Mouse (Mus musculus) stomach, postnatal 0 days (tissue): ENCODE data around the gene Trim40. TPM values are rescaled to one million over a fixed set of nuclear protein-coding genes. Genes with fewer than 3 reads are reported as not detected.
A peak's percentile ranks its signal among the peaks of the same experiment; 100 is the strongest.

ENCODE experiments used
- ATAC-seq: fragments of 200-750 bp; cut with Nextera tagmentation; 2 replicates; pipeline ENCODE4 v1.8.0; 2017; ENCODE audit not compliant: low FRiP score, low TSS enrichment
- DNase-seq: peaks from one replicate; pipeline ENCODE4 v3.0.0-alpha.2; 2016; ENCODE audit warnings: low spot score
- H3K27ac ChIP-seq: fragments of 300-500 bp; sonication (generic); replicated peaks from 2 replicates; pipeline ENCODE4 v1.5.1; 2014; ENCODE audit warnings: mild to moderate bottlenecking, control low read depth
- H3K27me3 ChIP-seq: fragments of 300-500 bp; sonication (generic); 2 replicates; pipeline ENCODE4 v1.6.1; 2014; ENCODE audit warnings: low read length; ENCODE audit not compliant: control insufficient read depth, insufficient read depth
- H3K36me3 ChIP-seq: fragments of 300-500 bp; sonication (generic); 2 replicates; pipeline ENCODE4 v1.6.1; 2014; ENCODE audit warnings: low read length, mixed read lengths; ENCODE audit not compliant: control insufficient read depth, insufficient read depth
- H3K4me1 ChIP-seq: fragments of 300-500 bp; sonication (generic); replicated peaks from 2 replicates; pipeline ENCODE4 v1.6.1; 2014; ENCODE audit warnings: antibody characterized with exemption; ENCODE audit not compliant: control insufficient read depth, insufficient read depth
- H3K4me2 ChIP-seq: fragments of 300-500 bp; sonication (generic); replicated peaks from 2 replicates; pipeline ENCODE4 v1.6.1; 2014; ENCODE audit warnings: low read depth, mild to moderate bottlenecking, control low read depth, moderate library complexity
- H3K4me3 ChIP-seq: fragments of 300-500 bp; sonication (generic); 2 replicates; pipeline ENCODE4 v1.5.1; 2014; ENCODE audit warnings: low read depth, low read length, control low read depth
- H3K9ac ChIP-seq: fragments of 300-500 bp; sonication (generic); 2 replicates; pipeline ENCODE4 v1.6.1; 2014; ENCODE audit warnings: mild to moderate bottlenecking, low read length, control low read depth, mixed read lengths
- H3K9me3 ChIP-seq: fragments of 300-500 bp; sonication (generic); 2 replicates; pipeline ENCODE4 v1.6.1; 2016; ENCODE audit warnings: low read length; ENCODE audit not compliant: control insufficient read depth
- CTCF ChIP-seq: IDR thresholded peaks from 2 replicates; pipeline ENCODE4 v1.5.1; 2016; ENCODE audit warnings: antibody characterized with exemption, low read depth, mild to moderate bottlenecking, moderate library complexity
- EP300 ChIP-seq: optimal IDR thresholded peaks from 2 replicates; pipeline ENCODE3; 2016; ENCODE audit warnings: antibody characterized with exemption
- WGBS: fragments of 180-500 bp; shearing (Covaris S2); extraction: QIAGEN DNeasy Blood & Tissue Kit; methylation state at CpG from one replicate; pipeline ENCODE4 v1.1.7; 2014; 5-methylcytosine and 5-hydroxymethylcytosine counted together
- polyA plus RNA-seq: library from polyadenylated mRNA; unstranded; fragments of >200 nt; fragmentation: Nextera tagmentation; extraction: Ambion mirVana; gene quantifications from 2 replicates; pipeline ENCODE4 v1.2.1, GENCODE M21; 2015

The Trim40 gene
- polyA plus RNA-seq, 1 experiment from 2014 or later, result 1.0 TPM

DNA sequence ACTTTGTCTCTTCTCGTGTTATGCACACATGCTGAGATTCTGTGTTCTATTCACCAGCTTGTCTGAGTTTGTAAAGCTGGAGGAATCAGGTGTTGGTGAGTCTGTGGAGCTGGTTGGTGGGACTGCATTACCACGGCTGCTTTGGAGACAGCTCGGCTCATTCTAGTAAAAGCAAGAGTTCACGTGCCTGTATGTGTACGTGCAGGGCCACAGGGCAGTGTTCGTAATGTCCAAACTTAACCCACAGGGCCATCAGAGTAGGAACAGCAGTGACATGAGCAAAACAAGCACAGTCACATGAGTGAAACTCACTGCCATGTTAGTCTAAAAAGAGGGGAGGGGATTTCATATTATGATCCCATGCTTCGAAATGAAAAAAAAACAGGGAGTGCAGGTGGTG, 46.2 kb downstream of the Trim40 start:
- H3K9ac ChIP-seq, result no peak overlapping the region
- H3K27ac ChIP-seq, result no peak overlapping the region
- DNase-seq, result no peak
- 80% methylated on average over 7 of the region's 7 CpGs for WGBS
- no peak for TF ChIP-seq CTCF
- no peak for TF ChIP-seq EP300
- H3K4me1 ChIP-seq, result no peaks in the 10 kb centered on the region
- no peak overlapping the region for H3K4me2 ChIP-seq
- H3K9me3 ChIP-seq, result no peaks in the 10 kb centered on the region
- H3K27me3 ChIP-seq, result no peaks in the 10 kb centered on the region
- H3K36me3 ChIP-seq, result peaks cover 3% of the 10 kb centered on the region; the same call in 1 of the 2 replicates
- H3K4me3 ChIP-seq, result no peak overlapping the region
- ATAC-seq, result no peak

DNA sequence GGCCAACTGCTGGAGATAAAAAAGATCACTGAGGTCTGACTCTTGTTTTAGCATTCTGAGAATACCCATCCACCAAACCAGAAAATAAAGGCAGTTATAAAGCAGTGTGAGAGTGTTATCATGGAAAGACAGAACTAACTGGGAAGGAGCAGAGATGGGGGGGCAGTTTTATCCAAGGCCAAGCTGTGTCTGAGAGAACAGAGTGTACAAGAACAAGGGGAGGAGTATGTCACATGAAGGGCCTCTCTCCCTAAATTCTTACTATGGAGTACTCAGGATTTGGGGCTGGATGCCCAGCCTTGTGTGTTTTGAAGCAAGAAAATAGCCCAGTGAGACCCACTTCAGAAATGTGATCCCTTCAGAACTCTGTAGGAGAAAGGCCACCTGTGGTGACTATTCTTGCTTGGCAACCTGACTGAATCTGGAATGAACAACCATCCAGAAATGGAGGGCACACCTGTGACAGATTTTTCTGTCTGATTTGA, 48.9 kb downstream of the Trim40 start:
- TF ChIP-seq EP300 (no peak), CTCF (no peak)
- Histone ChIP-seq H3K4me3 (no peak overlapping the region), H3K4me2 (no peak overlapping the region), H3K9ac (no peak overlapping the region), H3K4me1 (no peaks in the 10 kb centered on the region), H3K36me3 (no peaks in the 10 kb centered on the region), H3K27me3 (no peaks in the 10 kb centered on the region), H3K27ac (no peak overlapping the region), H3K9me3 (no peaks in the 10 kb centered on the region)
- DNase-seq (no peak), ATAC-seq (no peak)

DNA sequence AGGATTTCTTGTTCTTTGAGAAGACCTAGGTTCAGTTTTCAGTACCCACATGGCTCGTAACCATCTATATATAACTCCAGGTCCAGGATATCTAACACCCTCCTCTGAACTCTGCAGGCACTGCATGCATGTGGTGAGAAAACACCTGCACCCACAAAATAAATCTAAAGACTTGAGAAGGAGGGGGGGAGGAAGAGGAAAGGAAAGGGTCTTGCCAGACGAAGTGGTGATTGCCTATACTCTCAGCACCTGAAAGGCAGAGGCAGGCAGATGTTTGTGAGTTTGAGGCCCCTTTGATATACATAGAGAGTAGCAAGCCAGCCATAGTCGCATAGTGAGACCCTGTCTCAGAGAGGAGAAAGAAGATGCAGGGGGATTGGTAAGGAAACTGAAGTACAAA, 50.0 kb downstream of the Trim40 start:
- WGBS, result 77% methylated on average over 3 of the region's 3 CpGs
- Histone ChIP-seq H3K4me2 (no peak overlapping the region), H3K4me1 (no peaks in the 10 kb centered on the region), H3K27me3 (no peaks in the 10 kb centered on the region), H3K36me3 (no peaks in the 10 kb centered on the region), H3K9me3 (no peaks in the 10 kb centered on the region), H3K27ac (no peak overlapping the region), H3K9ac (no peak overlapping the region), H3K4me3 (no peak overlapping the region)
- DNase-seq (no peak), ATAC-seq (no peak)
- TF ChIP-seq CTCF (no peak), EP300 (no peak)

DNA sequence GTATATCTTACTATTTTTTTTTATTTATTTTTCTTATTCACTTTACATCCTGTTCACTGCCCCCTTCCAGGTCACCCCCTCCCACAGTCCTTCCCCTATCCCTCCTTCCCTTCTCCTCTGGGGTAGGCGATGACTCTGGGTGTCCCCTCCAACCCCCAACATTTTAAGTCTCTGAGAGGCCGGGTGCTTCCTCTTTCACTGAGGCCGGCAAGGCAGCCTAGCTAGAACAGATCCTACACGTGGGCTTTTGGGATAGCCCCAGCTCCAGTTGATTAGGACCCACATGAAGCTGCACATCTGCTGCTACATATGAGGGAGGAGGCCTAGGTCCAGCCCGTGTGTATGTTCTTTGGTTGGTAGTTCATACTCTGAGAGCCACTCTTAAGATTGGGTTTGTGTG, 50.9 kb downstream of the Trim40 start:
- no peak for ATAC-seq
- Histone ChIP-seq H3K9me3 (no peaks in the 10 kb centered on the region), H3K27ac (no peak overlapping the region), H3K9ac (no peak overlapping the region), H3K36me3 (no peaks in the 10 kb centered on the region), H3K27me3 (no peaks in the 10 kb centered on the region), H3K4me3 (no peak overlapping the region), H3K4me1 (no peaks in the 10 kb centered on the region), H3K4me2 (no peak overlapping the region)
- DNase-seq, result no peak
- TF ChIP-seq CTCF (no peak), EP300 (no peak)
- 80% methylated on average over 5 of the region's 5 CpGs for WGBS

DNA sequence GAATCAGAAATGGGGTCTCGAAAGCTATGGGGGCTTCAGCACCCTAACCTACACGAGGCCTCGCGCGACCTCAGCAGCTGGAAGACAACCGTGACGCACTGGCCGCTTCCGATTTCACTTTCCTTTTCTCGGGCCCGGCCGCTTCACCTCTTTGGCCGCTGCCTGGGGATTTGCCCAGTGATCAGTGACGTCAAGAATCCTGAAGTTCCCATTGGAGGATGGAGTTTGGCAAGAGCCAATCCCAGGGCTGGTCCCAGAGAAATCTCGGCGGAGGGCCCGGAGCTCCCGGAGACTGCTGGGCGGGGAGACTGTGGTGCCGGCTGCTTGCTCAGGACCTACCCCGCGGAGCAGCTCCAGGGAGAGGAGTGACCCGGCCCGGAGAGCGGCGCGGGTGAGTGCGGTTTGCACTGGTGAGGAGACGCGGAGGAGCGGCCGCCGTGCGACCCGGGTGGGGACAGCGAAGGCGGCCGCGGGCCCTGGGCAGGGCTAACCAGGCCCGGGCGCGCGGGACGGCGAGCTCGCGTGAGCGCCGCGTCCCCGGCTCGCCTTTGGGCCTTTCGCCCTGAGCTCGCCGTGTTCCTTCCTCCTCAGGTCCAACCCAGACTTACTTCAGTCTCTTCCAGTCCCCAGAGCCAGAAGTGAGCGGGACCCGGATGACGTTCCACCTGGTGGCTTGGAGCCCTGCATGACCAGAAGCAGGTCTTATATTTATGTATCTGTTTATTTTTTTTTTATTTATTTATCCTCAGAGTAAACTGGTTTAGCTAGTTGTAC, 52.9 kb downstream of the Trim40 start, which contains the start of gene Trim26:
Trim26 (plus strand) TSS at position 261 of the 774 bp plus-strand sequence.
- TF ChIP-seq EP300 (no peak), CTCF (no peak)
- WGBS, result under 1% methylated on average over 58 of the region's 58 CpGs
- Histone ChIP-seq H3K9me3 (no peaks in the 10 kb centered on the region), H3K4me1 (no peaks in the 10 kb centered on the region), H3K4me3 (peak within 1 kb of the TSS; percentile 76), H3K27me3 (no peaks in the 10 kb centered on the region), H3K36me3 (no peaks in the 10 kb centered on the region), H3K9ac (peak within 1 kb of the TSS; percentile 86), H3K4me2 (peak within 1 kb of the TSS; percentile 65), H3K27ac (peak within 1 kb of the TSS; percentile 99)
- DNase-seq (peak; percentile 98), ATAC-seq (peak; percentile 99)

DNA sequence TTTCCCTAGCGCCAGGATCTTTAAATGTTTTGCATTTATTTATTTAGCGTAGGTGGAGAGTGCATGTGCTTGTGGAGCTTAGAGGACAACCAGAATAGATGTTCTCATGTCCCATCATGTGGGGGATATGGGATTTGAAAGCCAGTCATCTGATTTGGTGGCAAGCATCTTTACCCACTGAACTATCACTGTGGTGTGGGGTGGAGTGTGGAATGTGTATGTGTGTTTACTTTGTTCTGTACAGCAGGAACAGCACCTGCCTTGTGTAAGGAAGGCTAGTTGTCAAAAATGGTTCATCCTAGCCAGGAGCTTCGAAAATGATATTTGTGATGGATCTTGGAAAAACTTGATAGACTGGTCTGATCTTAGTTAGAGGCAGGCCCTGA, 53.5 kb downstream of the Trim40 start:
- WGBS, result 18% methylated on average over 3 of the region's 3 CpGs
- peak overlapping the region; percentile 76 for H3K4me3 ChIP-seq
- no peak for TF ChIP-seq CTCF
- TF ChIP-seq EP300, result no peak
- peak overlapping the region; percentile 86 for H3K9ac ChIP-seq
- H3K36me3 ChIP-seq, result no peaks in the 10 kb centered on the region
- H3K4me2 ChIP-seq, result peak overlapping the region; percentile 64
- no peaks in the 10 kb centered on the region for H3K4me1 ChIP-seq
- H3K27me3 ChIP-seq, result no peaks in the 10 kb centered on the region
- peak overlapping the region; percentile 99 for H3K27ac ChIP-seq
- DNase-seq, result no peak
- peak; percentile 9 for ATAC-seq
- H3K9me3 ChIP-seq, result no peaks in the 10 kb centered on the region
